Mouse (Mus musculus): Measurements from ENCODE around the gene Amh.

DNA sequence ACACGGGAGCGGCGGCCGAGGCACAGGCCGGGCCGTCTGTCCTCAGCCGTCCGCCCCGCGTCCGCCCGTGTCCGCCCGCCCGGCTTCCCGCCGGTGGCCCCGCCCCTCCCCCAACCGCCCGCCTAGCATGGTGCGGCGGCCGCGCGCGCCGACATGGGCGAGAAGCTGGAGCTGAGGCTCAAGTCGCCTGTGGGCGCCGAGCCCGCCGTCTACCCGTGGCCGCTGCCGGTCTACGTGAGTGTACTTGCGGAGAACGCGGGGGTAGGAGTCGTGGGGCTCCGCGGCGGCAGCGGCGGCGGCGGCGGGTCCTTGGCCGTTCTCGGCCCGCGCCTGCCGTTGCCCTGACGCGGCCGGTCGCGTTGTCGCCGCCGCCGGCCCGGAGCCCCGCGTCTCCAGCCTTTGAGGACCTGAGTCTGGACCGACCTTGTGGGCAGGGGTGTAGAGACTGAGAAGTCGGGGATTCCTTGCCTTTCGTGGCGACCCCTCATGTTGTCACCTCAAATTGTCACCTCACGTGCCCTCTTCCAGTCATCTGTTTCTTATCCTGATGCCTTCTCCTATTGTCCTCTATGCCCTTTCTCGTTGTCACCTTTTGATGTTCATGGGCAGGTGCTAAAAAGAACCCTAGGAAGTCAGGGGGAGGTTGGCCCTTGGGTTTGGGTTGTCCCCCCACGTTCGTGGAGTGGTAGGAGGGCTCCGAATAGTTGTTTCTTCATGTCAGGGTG is 49.6 kb upstream of the Amh start:
- TF ChIP-seq POLR2A (IDR thresholded peaks at IDR 0.05; ENCODE audit: insufficient read depth, low read depth, low read length) (no peak), CTCF (IDR thresholded peaks at IDR 0.05; ENCODE audit: insufficient read depth, low read depth, low read length) (no peak)

Data from olfactory bulb, adult 2 months (tissue).